ENCODE assay signal across 8 mouse cellular contexts in genomic region chr13:28417431-28417928, GRCm38 (mm10).
DNase-seq lines count a peak whose midpoint lies in the region; ATAC-seq and TF ChIP-seq lines count a peak whose summit lies in the region.

No protein-coding gene starts in this region.

- DNase-seq in cerebellum, adult 18-20 months, result peak; percentile 20 to 36
- DNase-seq in cerebellum, adult 11-12 months, result no peak
- no peak for DNase-seq in embryonic facial prominence, embryonic 10.5 days (ENCODE audit: low spot score)
- no peak for DNase-seq in heart, embryonic 10.5 days (ENCODE audit: low spot score)
- DNase-seq in kidney, postnatal 0 days (ENCODE audit: low spot score), result no peak
- peak; percentile 6 for DNase-seq in liver
- DNase-seq in thymus, postnatal 10 days (ENCODE audit: low spot score in 2 of 2), result peak; percentile 62 to 64

- peak overlapping the region; percentile 42 for H3K4me3 ChIP-seq in embryonic facial prominence, embryonic 10.5 days
- H3K4me3 ChIP-seq in heart, embryonic 10.5 days, result peak overlapping the region; percentile 45
- H3K4me3 ChIP-seq in kidney, postnatal 0 days (replicated peaks; ENCODE audit: low read depth, low read length), result peak overlapping the region; percentile 9; the same call in 1 of the 2 replicates
- H3K4me3 ChIP-seq in myocyte, result peak overlapping the region; percentile 81

- TF ChIP-seq POLR2A in myocyte (IDR thresholded peaks at IDR 0.05; ENCODE audit: insufficient read length, low read depth), result peak; percentile 19

- 15% methylated on average over 7 of the region's 7 CpGs for WGBS in embryonic facial prominence, embryonic 10.5 days
- WGBS in heart, embryonic 10.5 days, result 8% methylated on average over 7 of the region's 7 CpGs
- WGBS in kidney, postnatal 0 days, result 9% methylated on average over 7 of the region's 7 CpGs

- H3K4me2 ChIP-seq in kidney, postnatal 0 days (ENCODE audit: low read length), result peak overlapping the region; percentile 50
- peak overlapping the region; percentile 81 for H3K4me2 ChIP-seq in myocyte (ENCODE audit: low read depth)

- peak; percentile 39; the same call in 1 of the 2 replicates for ATAC-seq in kidney, postnatal 0 days (replicated peaks; ENCODE audit: low FRiP score, low read depth)

- H3K27me3 ChIP-seq in embryonic facial prominence, embryonic 10.5 days (replicated peaks; ENCODE audit: low read depth, poor library complexity, severe bottlenecking), result no peaks in the 10 kb centered on the region
- no peaks in the 10 kb centered on the region for H3K27me3 ChIP-seq in heart, embryonic 10.5 days (ENCODE audit: insufficient read depth, poor library complexity, severe bottlenecking)
- H3K27me3 ChIP-seq in kidney, postnatal 0 days (ENCODE audit: insufficient read depth, low read length), result no peaks in the 10 kb centered on the region
- H3K27me3 ChIP-seq in myocyte (ENCODE audit: control insufficient read depth, insufficient read depth, insufficient read length), result no peaks in the 10 kb centered on the region

- 0 out of 2 replicates have a peak overlapping the region, but pooled peaks have one; percentile 6 for H3K9ac ChIP-seq in kidney, postnatal 0 days (ENCODE audit: low read depth, low read length)

- peak overlapping the region; percentile 37 for H3ac ChIP-seq in myocyte (ENCODE audit: control insufficient read depth, insufficient read length)

- no peak for TF ChIP-seq CTCF in kidney, postnatal 0 days (IDR thresholded peaks at IDR 0.05; ENCODE audit: low read depth)

- H3K4me1 ChIP-seq in embryonic facial prominence, embryonic 10.5 days, result peaks cover 59% of the 10 kb centered on the region
- H3K4me1 ChIP-seq in heart, embryonic 10.5 days, result peaks cover 61% of the 10 kb centered on the region
- peaks cover 11% of the 10 kb centered on the region; the same call in 1 of the 2 replicates for H3K4me1 ChIP-seq in kidney, postnatal 0 days (replicated peaks; ENCODE audit: insufficient read depth, low read length)

- H3K27ac ChIP-seq in embryonic facial prominence, embryonic 10.5 days (replicated peaks), result peak overlapping the region; percentile 87
- H3K27ac ChIP-seq in heart, embryonic 10.5 days, result peak overlapping the region; percentile 88
- peak overlapping the region; percentile 85 for H3K27ac ChIP-seq in kidney, postnatal 0 days

- H3K36me3 ChIP-seq in embryonic facial prominence, embryonic 10.5 days (replicated peaks), result no peaks in the 10 kb centered on the region
- H3K36me3 ChIP-seq in heart, embryonic 10.5 days, result no peaks in the 10 kb centered on the region
- H3K36me3 ChIP-seq in kidney, postnatal 0 days (ENCODE audit: insufficient read depth, low read length), result no peaks in the 10 kb centered on the region
- H3K36me3 ChIP-seq in myocyte (ENCODE audit: control insufficient read depth, insufficient read depth), result no peaks in the 10 kb centered on the region

- H3K79me2 ChIP-seq in myocyte (ENCODE audit: control insufficient read depth, insufficient read depth), result peaks cover 45% of the 10 kb centered on the region

- H3K9me3 ChIP-seq in embryonic facial prominence, embryonic 10.5 days, result no peaks in the 10 kb centered on the region
- no peaks in the 10 kb centered on the region for H3K9me3 ChIP-seq in heart, embryonic 10.5 days
- no peaks in the 10 kb centered on the region for H3K9me3 ChIP-seq in kidney, postnatal 0 days (replicated peaks; ENCODE audit: low read length)

TF ChIP-seq in myocyte, 11 proteins besides CTCF, POLR2A, EP300 and RAD21:
- TF ChIP-seq REST (IDR thresholded peaks at IDR 0.05; ENCODE audit: insufficient read depth, insufficient read length) (no peak), POLR2AphosphoS2 (IDR thresholded peaks at IDR 0.05; ENCODE audit: insufficient read length, low read depth) (peak; percentile 8), CEBPB (IDR thresholded peaks at IDR 0.05; ENCODE audit: insufficient read depth, poor library complexity, severe bottlenecking) (peak; percentile 94)

Comparison
In these comparisons a context has a peak if more than half of its experiments do, and no peak if none do; other contexts are left out.
1. DNase-seq: peak in cerebellum, adult 18-20 months (2 of 2), liver (single experiment) and thymus, postnatal 10 days (2 of 2); none in cerebellum, adult 11-12 months (single experiment), embryonic facial prominence, embryonic 10.5 days (single experiment), heart, embryonic 10.5 days (single experiment) and kidney, postnatal 0 days (single experiment).
2. H3K4me3 ChIP-seq: peak in every context shown above with its lines; median percentile 81 in myocyte; 45 in heart, embryonic 10.5 days; 42 in embryonic facial prominence, embryonic 10.5 days; 9 in kidney, postnatal 0 days.
3. Peak in every context shown above with its lines, with median percentiles within 50 percentile points of each other: H3K27ac ChIP-seq.